Mouse (Mus musculus): ENCODE measurements around the gene Plekhb2. TPM values are rescaled to one million over a fixed set of nuclear protein-coding genes. Genes with fewer than 3 reads are reported as not detected.

The Plekhb2 gene
- polyA plus RNA-seq, 1 experiment from 2014 or later = 57.3 TPM

DNA sequence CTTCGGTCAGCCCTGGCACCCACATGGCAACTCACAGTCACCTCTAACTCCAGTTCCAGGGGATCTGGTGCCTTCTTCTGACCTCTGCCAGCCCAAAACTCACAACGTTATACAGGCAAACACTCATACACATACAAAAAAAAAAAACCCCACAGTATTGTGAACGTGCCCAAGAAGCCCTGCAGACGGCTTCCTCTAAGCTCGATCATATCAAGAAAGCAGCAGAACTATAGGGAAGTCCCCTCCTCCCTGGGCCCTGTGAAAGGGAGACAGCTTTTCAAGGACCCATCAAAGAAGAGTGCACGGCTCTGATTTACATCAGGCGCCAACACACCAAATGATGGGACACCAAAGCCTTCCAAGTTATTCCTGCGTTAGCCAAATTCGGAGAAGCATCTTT is 23.9 kb upstream of the Plekhb2 start:
- Histone ChIP-seq H3K27ac (ENCODE audit: low read depth, low read length) (no peak overlapping the region), H3K4me1 (ENCODE audit: control insufficient read depth, insufficient read depth, low read length) (no peaks in the 10 kb centered on the region), H3K9ac (ENCODE audit: low read length) (no peak overlapping the region), H3K36me3 (ENCODE audit: control insufficient read depth, insufficient read depth, low read length) (peaks cover 8% of the 10 kb centered on the region), H3K9me3 (ENCODE audit: control insufficient read depth, low read length) (no peaks in the 10 kb centered on the region), H3K4me2 (ENCODE audit: low read depth) (no peak overlapping the region), H3K4me3 (ENCODE audit: low read depth, low read length) (no peak overlapping the region), H3K27me3 (ENCODE audit: control insufficient read depth, insufficient read depth, low read length) (no peaks in the 10 kb centered on the region)
- no peak for ATAC-seq (ENCODE audit: insufficient read depth, low FRiP score, low TSS enrichment)
- no peak for DNase-seq (ENCODE audit: low spot score)
- WGBS = 93% methylated on average over 9 of the region's 9 CpGs

DNA sequence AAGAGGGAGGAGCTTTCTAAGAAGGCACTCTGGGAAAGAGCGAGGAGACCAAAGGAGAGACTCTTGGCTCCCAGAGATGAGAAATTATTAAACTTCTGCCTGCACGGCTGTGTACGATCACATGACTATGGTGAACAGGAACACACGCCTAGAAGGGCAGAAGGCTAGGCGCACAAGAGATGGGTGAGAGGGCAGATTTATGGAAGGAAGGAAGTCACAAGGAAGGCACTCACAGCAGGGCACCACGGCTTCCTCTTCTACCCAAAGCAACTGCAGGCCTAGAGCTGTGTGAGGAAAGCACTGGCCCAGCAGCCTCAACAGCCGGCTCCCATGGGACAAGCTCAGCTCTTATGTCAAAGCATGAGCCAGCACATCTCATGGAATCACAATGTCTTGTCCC is 21.9 kb upstream of the Plekhb2 start:
- H3K4me3 ChIP-seq (ENCODE audit: low read depth, low read length) = no peak overlapping the region
- H3K27me3 ChIP-seq (ENCODE audit: control insufficient read depth, insufficient read depth, low read length) = no peaks in the 10 kb centered on the region
- no peak for DNase-seq (ENCODE audit: low spot score)
- ATAC-seq (ENCODE audit: insufficient read depth, low FRiP score, low TSS enrichment) = no peak
- H3K4me2 ChIP-seq (ENCODE audit: low read depth) = no peak overlapping the region
- no peak overlapping the region for H3K27ac ChIP-seq (ENCODE audit: low read depth, low read length)
- no peaks in the 10 kb centered on the region for H3K9me3 ChIP-seq (ENCODE audit: control insufficient read depth, low read length)
- no peaks in the 10 kb centered on the region for H3K4me1 ChIP-seq (ENCODE audit: control insufficient read depth, insufficient read depth, low read length)
- no peak overlapping the region for H3K9ac ChIP-seq (ENCODE audit: low read length)
- WGBS = 84% methylated on average over 7 of the region's 7 CpGs
- H3K36me3 ChIP-seq (ENCODE audit: control insufficient read depth, insufficient read depth, low read length) = peaks cover 8% of the 10 kb centered on the region

DNA sequence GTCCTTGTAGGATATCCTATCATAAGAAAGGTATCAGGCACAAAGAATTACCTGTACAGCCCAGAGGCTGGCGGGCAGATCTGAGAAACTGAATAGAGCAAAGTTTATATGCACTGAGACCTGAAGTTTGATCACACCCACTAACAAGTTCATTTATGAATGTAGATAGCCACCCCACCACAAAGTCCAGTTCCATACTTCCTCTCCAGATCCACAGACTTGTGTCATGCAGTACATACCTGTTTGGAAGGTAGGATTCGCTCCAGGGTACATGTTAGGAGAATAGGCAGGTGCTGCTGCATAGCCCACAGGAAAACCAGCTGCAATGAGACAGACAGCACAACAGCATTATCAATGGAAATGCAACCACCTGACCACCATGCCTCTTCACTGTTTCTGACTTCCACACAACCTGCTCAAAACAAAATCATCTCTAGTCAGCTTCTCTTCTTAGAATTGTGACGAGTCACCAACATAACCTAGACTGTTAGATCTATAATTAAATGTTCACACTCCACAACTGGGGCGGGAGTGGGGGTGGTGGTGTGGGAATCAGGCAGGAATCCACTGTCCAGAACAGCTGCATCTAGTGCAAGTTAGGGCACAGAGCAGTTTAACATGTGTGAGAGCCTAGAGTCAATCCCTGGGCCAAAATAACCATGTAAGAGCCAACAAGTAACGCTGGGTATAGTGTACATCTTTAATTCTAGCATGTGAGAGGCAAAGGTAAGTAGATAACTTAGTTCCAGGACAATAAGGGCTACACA is 21.1 kb upstream of the Plekhb2 start:
- no peak overlapping the region for H3K4me3 ChIP-seq (ENCODE audit: low read depth, low read length)
- no peaks in the 10 kb centered on the region for H3K4me1 ChIP-seq (ENCODE audit: control insufficient read depth, insufficient read depth, low read length)
- peaks cover 8% of the 10 kb centered on the region for H3K36me3 ChIP-seq (ENCODE audit: control insufficient read depth, insufficient read depth, low read length)
- H3K4me2 ChIP-seq (ENCODE audit: low read depth) = no peak overlapping the region
- H3K27ac ChIP-seq (ENCODE audit: low read depth, low read length) = no peak overlapping the region
- H3K9me3 ChIP-seq (ENCODE audit: control insufficient read depth, low read length) = no peaks in the 10 kb centered on the region
- DNase-seq (ENCODE audit: low spot score) = no peak
- no peak for ATAC-seq (ENCODE audit: insufficient read depth, low FRiP score, low TSS enrichment)
- H3K27me3 ChIP-seq (ENCODE audit: control insufficient read depth, insufficient read depth, low read length) = no peaks in the 10 kb centered on the region
- 94% methylated on average over 5 of the region's 5 CpGs for WGBS
- H3K9ac ChIP-seq (ENCODE audit: low read length) = no peak overlapping the region

- WGBS = 83% methylated on average over 2 of the region's 2 CpGs
- DNase-seq (ENCODE audit: low spot score) (no peak), ATAC-seq (ENCODE audit: insufficient read depth, low FRiP score, low TSS enrichment) (no peak)
- H3K27me3 ChIP-seq (ENCODE audit: control insufficient read depth, insufficient read depth, low read length) = no peaks in the 10 kb centered on the region
- no peak overlapping the region for H3K27ac ChIP-seq (ENCODE audit: low read depth, low read length)
- H3K9ac ChIP-seq (ENCODE audit: low read length) = no peak overlapping the region
- no peaks in the 10 kb centered on the region for H3K9me3 ChIP-seq (ENCODE audit: control insufficient read depth, low read length)
- peaks cover 9% of the 10 kb centered on the region for H3K36me3 ChIP-seq (ENCODE audit: control insufficient read depth, insufficient read depth, low read length)
- no peaks in the 10 kb centered on the region for H3K4me1 ChIP-seq (ENCODE audit: control insufficient read depth, insufficient read depth, low read length)
- H3K4me3 ChIP-seq (ENCODE audit: low read depth, low read length) = no peak overlapping the region
- no peak overlapping the region for H3K4me2 ChIP-seq (ENCODE audit: low read depth)
These were observed 18.8 kb upstream of the Plekhb2 start for GRCm38 (mm10) chr1:34830934-34831333.

DNA sequence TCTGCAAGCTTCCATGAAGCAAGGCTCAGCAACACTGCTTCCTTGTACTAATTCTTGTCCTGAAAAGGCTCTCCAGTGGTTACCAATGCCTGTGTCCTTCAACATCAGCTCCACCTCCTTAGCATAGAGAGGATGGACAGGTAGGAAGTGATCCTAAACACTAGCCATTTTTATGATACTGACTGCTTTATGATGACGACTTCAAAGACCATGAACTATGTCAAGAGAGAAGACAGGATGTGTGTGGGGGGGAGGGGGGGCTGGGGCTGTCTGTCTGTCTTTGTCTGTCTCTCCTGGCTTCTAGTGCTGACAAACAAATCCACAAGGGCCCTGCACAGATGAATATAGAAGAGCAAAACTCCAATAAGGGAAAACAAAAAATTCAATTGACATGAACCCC is 18.4 kb upstream of the Plekhb2 start:
- H3K9ac ChIP-seq (ENCODE audit: low read length) = no peak overlapping the region
- no peak overlapping the region for H3K4me3 ChIP-seq (ENCODE audit: low read depth, low read length)
- H3K27ac ChIP-seq (ENCODE audit: low read depth, low read length) = no peak overlapping the region
- no peaks in the 10 kb centered on the region for H3K4me1 ChIP-seq (ENCODE audit: control insufficient read depth, insufficient read depth, low read length)
- no peaks in the 10 kb centered on the region for H3K9me3 ChIP-seq (ENCODE audit: control insufficient read depth, low read length)
- peaks cover 11% of the 10 kb centered on the region for H3K36me3 ChIP-seq (ENCODE audit: control insufficient read depth, insufficient read depth, low read length)
- 71% methylated on average over 1 of the region's 1 CpGs for WGBS
- no peak overlapping the region for H3K4me2 ChIP-seq (ENCODE audit: low read depth)
- ATAC-seq (ENCODE audit: insufficient read depth, low FRiP score, low TSS enrichment) (no peak), DNase-seq (ENCODE audit: low spot score) (no peak)
- no peaks in the 10 kb centered on the region for H3K27me3 ChIP-seq (ENCODE audit: control insufficient read depth, insufficient read depth, low read length)

DNA sequence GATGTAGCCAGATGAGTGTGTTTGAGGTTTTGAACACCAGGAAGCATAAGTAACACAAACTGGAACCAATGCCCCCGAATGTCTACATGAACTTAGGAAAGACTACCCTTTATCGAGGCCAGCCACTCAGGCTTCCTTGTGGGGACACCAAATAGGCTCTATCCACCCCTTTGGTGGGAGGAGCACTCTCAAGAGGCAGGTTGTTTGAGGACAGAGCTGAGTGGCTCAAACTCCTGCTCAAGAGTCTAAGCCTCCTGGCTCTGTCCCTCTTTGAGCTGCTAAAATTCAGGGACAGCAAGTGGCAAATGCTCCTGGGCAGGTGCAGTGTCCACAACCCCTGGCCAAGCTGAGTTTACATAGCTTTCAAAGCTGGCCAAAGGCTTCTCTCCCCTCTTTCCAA is 14.9 kb upstream of the Plekhb2 start:
- Histone ChIP-seq H3K36me3 (ENCODE audit: control insufficient read depth, insufficient read depth, low read length) (peaks cover 7% of the 10 kb centered on the region), H3K27ac (ENCODE audit: low read depth, low read length) (no peak overlapping the region), H3K27me3 (ENCODE audit: control insufficient read depth, insufficient read depth, low read length) (no peaks in the 10 kb centered on the region)

DNA sequence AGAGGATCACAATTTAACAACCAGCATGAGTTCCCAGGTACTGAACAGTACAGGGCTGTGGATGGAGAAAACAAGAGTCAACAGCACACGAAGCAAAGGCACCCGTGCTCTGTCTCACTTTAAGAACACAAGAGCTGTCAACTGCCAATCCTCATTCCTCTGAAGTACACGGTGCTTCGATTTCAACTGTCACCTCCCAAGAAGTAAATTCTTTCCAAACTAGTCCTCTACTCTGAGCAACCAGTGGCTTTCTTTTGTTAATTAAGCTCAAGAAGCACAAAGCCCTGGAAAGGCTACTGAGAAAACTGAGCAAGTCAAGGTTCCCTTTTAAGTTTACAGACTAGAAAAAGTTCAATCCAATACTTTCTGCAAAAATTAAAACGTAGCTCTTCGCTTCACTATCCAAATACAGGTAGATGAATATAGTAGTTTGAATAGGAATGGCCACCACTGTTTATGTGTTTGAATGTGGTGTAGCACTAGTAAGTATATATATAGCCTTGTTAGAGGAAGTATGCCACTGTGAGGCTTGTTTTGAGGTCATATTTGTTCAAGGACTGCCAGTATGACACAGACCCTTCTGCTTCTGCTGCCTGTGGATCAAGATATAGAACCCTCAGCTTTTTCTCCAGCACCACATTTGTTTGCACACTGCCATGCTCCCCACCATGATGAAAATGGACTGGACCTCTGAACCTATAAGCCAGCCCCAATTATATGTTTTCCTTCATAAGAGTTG is 11.7 kb upstream of the Plekhb2 start:
- 78% methylated on average over 6 of the region's 6 CpGs for WGBS
- Histone ChIP-seq H3K4me3 (ENCODE audit: low read depth, low read length) (no peak overlapping the region), H3K4me1 (ENCODE audit: control insufficient read depth, insufficient read depth, low read length) (peaks cover 15% of the 10 kb centered on the region; the same call in 1 of the 2 replicates), H3K9me3 (ENCODE audit: control insufficient read depth, low read length) (no peaks in the 10 kb centered on the region), H3K4me2 (ENCODE audit: low read depth) (no peak overlapping the region), H3K27me3 (ENCODE audit: control insufficient read depth, insufficient read depth, low read length) (no peaks in the 10 kb centered on the region), H3K36me3 (ENCODE audit: control insufficient read depth, insufficient read depth, low read length) (peaks cover 7% of the 10 kb centered on the region), H3K9ac (ENCODE audit: low read length) (no peak overlapping the region), H3K27ac (ENCODE audit: low read depth, low read length) (no peak overlapping the region)
- no peak for ATAC-seq (ENCODE audit: insufficient read depth, low FRiP score, low TSS enrichment)
- no peak for DNase-seq (ENCODE audit: low spot score)

More for the DNA sequence above, 14.9 kb upstream of the Plekhb2 start:
- Histone ChIP-seq H3K4me2 (ENCODE audit: low read depth) (no peak overlapping the region), H3K9ac (ENCODE audit: low read length) (no peak overlapping the region), H3K4me3 (ENCODE audit: low read depth, low read length) (no peak overlapping the region), H3K4me1 (ENCODE audit: control insufficient read depth, insufficient read depth, low read length) (peaks cover 4% of the 10 kb centered on the region; the same call in 1 of the 2 replicates), H3K9me3 (ENCODE audit: control insufficient read depth, low read length) (no peaks in the 10 kb centered on the region)
- ATAC-seq (ENCODE audit: insufficient read depth, low FRiP score, low TSS enrichment) (no peak), DNase-seq (ENCODE audit: low spot score) (no peak)
- 87% methylated on average over 2 of the region's 2 CpGs for WGBS

GRCm38 (mm10) chr1:34839241-34839640 is 10.5 kb upstream of the Plekhb2 start:
- no peak overlapping the region for H3K27ac ChIP-seq (ENCODE audit: low read depth, low read length)
- peaks cover 19% of the 10 kb centered on the region; the same call in 1 of the 2 replicates for H3K4me1 ChIP-seq (ENCODE audit: control insufficient read depth, insufficient read depth, low read length)
- WGBS = 66% methylated on average over 12 of the region's 12 CpGs
- no peak overlapping the region for H3K4me2 ChIP-seq (ENCODE audit: low read depth)
- H3K9me3 ChIP-seq (ENCODE audit: control insufficient read depth, low read length) = no peaks in the 10 kb centered on the region
- ATAC-seq (ENCODE audit: insufficient read depth, low FRiP score, low TSS enrichment) = no peak
- no peak for DNase-seq (ENCODE audit: low spot score)
- H3K9ac ChIP-seq (ENCODE audit: low read length) = no peak overlapping the region
- H3K4me3 ChIP-seq (ENCODE audit: low read depth, low read length) = no peak overlapping the region
- H3K27me3 ChIP-seq (ENCODE audit: control insufficient read depth, insufficient read depth, low read length) = no peaks in the 10 kb centered on the region
- H3K36me3 ChIP-seq (ENCODE audit: control insufficient read depth, insufficient read depth, low read length) = peaks cover 6% of the 10 kb centered on the region
